Mouse (Mus musculus): Measurements from ENCODE around the gene Ambra1. TPM values are rescaled to one million over a fixed set of nuclear protein-coding genes. Genes with fewer than 3 reads are reported as not detected.

Ambra1 gene
- total RNA-seq, 2 experiments from 2014 or later: 49.7 to 50.4 TPM

GRCm38 (mm10) chr2:91773309-91773708, 43.4 kb downstream of the Ambra1 start:
- Histone ChIP-seq H3K27ac (no peak overlapping the region), H3K4me3 (no peak overlapping the region)
- DNase-seq (ENCODE audit: low spot score in 2 of 2): no peak
- no peak for TF ChIP-seq CTCF (conservative IDR thresholded peaks at IDR 0.05)

DNA sequence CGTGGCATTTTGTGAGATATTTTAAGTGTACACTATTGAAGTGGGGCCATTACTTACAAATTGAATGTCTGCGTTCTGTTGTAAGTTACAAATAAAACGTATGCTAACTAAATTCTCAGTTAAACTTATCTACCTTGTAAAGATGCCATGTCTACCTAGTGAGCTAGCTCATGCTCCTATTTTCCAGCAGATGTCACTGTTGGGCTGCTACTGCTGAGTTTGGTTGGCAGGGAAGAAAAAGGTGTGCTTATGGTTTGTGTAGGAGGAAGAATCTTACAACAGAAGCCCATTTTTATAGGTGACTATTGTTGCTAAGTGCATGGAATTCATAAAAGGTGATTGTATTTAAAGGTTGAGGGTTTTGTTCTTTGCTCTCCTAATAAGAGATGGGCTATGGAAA, 49.2 kb downstream of the Ambra1 start:
- TF ChIP-seq CTCF (conservative IDR thresholded peaks at IDR 0.05): peak; percentile 91
- no peak overlapping the region for H3K4me3 ChIP-seq
- peak; percentile 26 to 38 for DNase-seq (ENCODE audit: low spot score in 2 of 2)
- H3K27ac ChIP-seq: no peak overlapping the region

GRCm38 (mm10) chr2:91791621-91792020, 61.7 kb downstream of the Ambra1 start:
- H3K27ac ChIP-seq: 0 out of 2 replicates have a peak overlapping the region, but pooled peaks have one; percentile 0
- DNase-seq (ENCODE audit: low spot score in 2 of 2): no peak
- TF ChIP-seq CTCF (conservative IDR thresholded peaks at IDR 0.05): no peak
- no peak overlapping the region for H3K4me3 ChIP-seq

DNA sequence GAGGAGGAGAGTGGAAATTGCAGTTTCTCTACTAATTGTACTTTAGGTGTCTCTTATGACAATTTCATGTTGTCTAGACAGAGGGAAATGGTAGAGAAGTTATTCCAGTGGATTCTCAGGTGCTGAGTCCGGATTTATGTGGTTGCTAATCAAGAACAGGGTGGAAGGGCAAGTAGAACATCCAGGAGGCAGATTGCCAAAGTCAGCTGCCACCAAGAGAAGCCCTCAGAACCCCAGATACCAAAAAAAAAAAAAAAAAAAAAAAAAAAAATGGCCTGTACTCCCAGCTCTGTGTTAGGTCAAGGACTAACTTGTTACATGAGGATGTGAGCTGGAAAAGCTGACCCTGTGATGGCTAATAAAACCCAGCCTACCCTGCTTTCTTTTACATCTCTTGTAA, 62.4 kb downstream of the Ambra1 start:
- Histone ChIP-seq H3K4me3 (no peak overlapping the region), H3K27ac (no peak overlapping the region)
- DNase-seq (ENCODE audit: low spot score in 2 of 2): no peak
- TF ChIP-seq CTCF (conservative IDR thresholded peaks at IDR 0.05): no peak

- H3K4me3 ChIP-seq: no peak overlapping the region
- no peak for DNase-seq (ENCODE audit: low spot score in 2 of 2)
- no peak for TF ChIP-seq CTCF (conservative IDR thresholded peaks at IDR 0.05)
- H3K27ac ChIP-seq: no peak overlapping the region
Measured at GRCm38 (mm10) chr2:91794466-91794865, 64.5 kb downstream of the Ambra1 start.

GRCm38 (mm10) chr2:91795091-91795490, 65.2 kb downstream of the Ambra1 start:
- Histone ChIP-seq H3K4me3 (no peak overlapping the region), H3K27ac (no peak overlapping the region)
- DNase-seq (ENCODE audit: low spot score in 2 of 2): no peak
- no peak for TF ChIP-seq CTCF (conservative IDR thresholded peaks at IDR 0.05)

GRCm38 (mm10) chr2:91811433-91811832, 81.5 kb downstream of the Ambra1 start:
- no peak overlapping the region for H3K4me3 ChIP-seq
- H3K27ac ChIP-seq: no peak overlapping the region
- no peak for DNase-seq (ENCODE audit: low spot score in 2 of 2)
- no peak for TF ChIP-seq CTCF (conservative IDR thresholded peaks at IDR 0.05)

GRCm38 (mm10) chr2:91816741-91817140, 86.8 kb downstream of the Ambra1 start:
- TF ChIP-seq CTCF (conservative IDR thresholded peaks at IDR 0.05): no peak
- DNase-seq (ENCODE audit: low spot score in 2 of 2): no peak
- no peak overlapping the region for H3K27ac ChIP-seq
- no peak overlapping the region for H3K4me3 ChIP-seq

DNA sequence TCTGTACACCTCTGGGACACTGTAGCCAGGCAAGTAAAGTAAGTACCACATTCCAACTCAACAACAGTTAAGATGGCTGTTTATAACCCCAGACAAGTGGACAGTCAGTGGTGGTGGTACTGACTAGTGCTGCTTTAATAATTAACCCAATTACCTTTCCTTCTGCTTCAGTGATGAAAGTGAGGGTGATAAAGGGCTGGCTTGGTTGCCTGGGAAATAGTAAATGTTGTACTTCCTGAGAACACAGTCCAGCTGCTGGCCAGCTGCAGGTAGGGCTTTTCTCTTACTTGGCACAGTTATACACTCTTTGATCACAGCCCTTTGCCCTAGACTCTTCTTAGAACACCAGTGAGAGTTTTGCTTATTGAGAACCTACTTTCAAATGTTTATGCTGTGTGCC, 102.3 kb downstream of the Ambra1 start:
- no peak for TF ChIP-seq CTCF (conservative IDR thresholded peaks at IDR 0.05)
- no peak overlapping the region for H3K27ac ChIP-seq
- DNase-seq (ENCODE audit: low spot score in 2 of 2): no peak
- no peak overlapping the region for H3K4me3 ChIP-seq

DNA sequence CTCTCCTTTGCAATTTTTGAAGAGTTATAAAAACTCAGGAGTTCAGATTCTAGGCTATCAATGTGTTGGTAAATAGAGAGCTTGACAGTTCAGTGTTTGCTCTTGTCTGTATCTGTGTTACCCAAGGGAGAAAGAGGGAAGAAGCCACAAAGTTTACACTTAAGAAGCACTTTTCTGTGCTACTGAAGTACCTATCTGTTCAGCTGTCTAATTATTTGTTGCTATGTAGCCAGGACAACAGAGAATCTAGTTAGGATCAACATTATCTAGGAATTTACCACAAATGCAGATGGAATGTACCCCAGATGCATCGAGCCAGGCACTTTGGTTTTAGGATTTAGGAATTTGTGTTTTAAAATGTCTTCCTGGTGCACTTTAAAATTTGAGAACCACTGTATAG, 104.3 kb downstream of the Ambra1 start:
- Histone ChIP-seq H3K4me3 (no peak overlapping the region), H3K27ac (no peak overlapping the region)
- TF ChIP-seq CTCF (conservative IDR thresholded peaks at IDR 0.05): no peak
- no peak for DNase-seq (ENCODE audit: low spot score in 2 of 2)

DNA sequence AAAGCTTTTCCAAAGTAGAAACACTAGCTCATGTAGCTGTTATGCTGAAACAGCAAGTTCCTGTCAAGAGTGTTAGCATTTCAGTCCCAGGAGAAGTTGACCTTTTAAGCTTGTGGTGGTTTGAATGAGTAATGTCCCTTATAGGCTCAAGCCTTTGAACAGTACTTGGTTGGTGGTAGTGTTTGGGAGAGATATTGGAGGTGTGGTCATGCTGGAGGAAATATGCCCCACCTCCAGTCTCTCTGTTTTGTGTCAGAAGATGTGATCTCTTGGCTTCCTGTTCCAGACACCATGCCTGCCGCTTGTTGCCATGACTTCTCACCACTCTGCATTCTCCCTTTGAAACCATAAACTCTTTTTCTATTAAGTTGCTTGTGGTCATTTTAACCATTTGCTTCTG, 105.1 kb downstream of the Ambra1 start:
- Histone ChIP-seq H3K4me3 (no peak overlapping the region), H3K27ac (no peak overlapping the region)
- TF ChIP-seq CTCF (conservative IDR thresholded peaks at IDR 0.05): no peak
- no peak for DNase-seq (ENCODE audit: low spot score in 2 of 2)

- no peak overlapping the region for H3K27ac ChIP-seq
- no peak for TF ChIP-seq CTCF (conservative IDR thresholded peaks at IDR 0.05)
- DNase-seq (ENCODE audit: low spot score in 2 of 2): no peak
- no peak overlapping the region for H3K4me3 ChIP-seq
Measured at GRCm38 (mm10) chr2:91835631-91836030, 105.7 kb downstream of the Ambra1 start.

- peak overlapping the region; percentile 21; the same call in 1 of the 2 replicates for H3K27ac ChIP-seq
- H3K4me3 ChIP-seq: no peak overlapping the region
- DNase-seq (ENCODE audit: low spot score in 2 of 2): no peak
- no peak for TF ChIP-seq CTCF (conservative IDR thresholded peaks at IDR 0.05)
Measured at GRCm38 (mm10) chr2:91844085-91844484, 114.2 kb downstream of the Ambra1 start.

GRCm38 (mm10) chr2:91852446-91853191, 122.7 kb downstream of the Ambra1 start:
- DNase-seq (ENCODE audit: low spot score in 2 of 2): peak; percentile 18 to 35
- TF ChIP-seq CTCF (conservative IDR thresholded peaks at IDR 0.05): no peak
- peak overlapping the region; percentile 69 for H3K27ac ChIP-seq

More at GRCm38 (mm10) chr2:91852446-91853191, 122.7 kb downstream of the Ambra1 start:
- H3K4me3 ChIP-seq: no peak overlapping the region

Measured in layer of hippocampus, adult 2 months (tissue).